Mouse (Mus musculus) megakaryocyte, embryonic 14.5 days (primary cell): ENCODE measurements around the gene Scnn1a. TPM values are rescaled to one million over a fixed set of nuclear protein-coding genes. Genes with fewer than 3 reads are reported as not detected.

ENCODE experiments used
- H3K27me3 ChIP-seq: replicated peaks from 2 replicates; pipeline ENCODE3; 2012; ENCODE audit warnings: inconsistent platforms
- H3K36me3 ChIP-seq: replicated peaks from 2 replicates; pipeline ENCODE3; 2012; ENCODE audit warnings: low read length, inconsistent platforms, mixed read lengths
- H3K4me1 ChIP-seq: 2 replicates; pipeline ENCODE4 v1.6.1; 2012; ENCODE audit warnings: inconsistent platforms
- H3K4me3 ChIP-seq: replicated peaks from 2 replicates; pipeline ENCODE3; 2012; ENCODE audit warnings: moderate library complexity, mild to moderate bottlenecking, inconsistent platforms
- H3K9me3 ChIP-seq: 2 replicates; pipeline ENCODE4 v1.6.1; 2012; ENCODE audit warnings: inconsistent platforms
- FLI1 ChIP-seq: IDR thresholded peaks from 2 replicates; pipeline ENCODE4 v1.6.1; 2012; ENCODE audit warnings: low read length, inconsistent platforms, mixed read lengths
- GATA1 ChIP-seq: IDR thresholded peaks from 3 replicates; pipeline ENCODE4 v1.6.1; 2012; ENCODE audit warnings: mixed read lengths, low read length, inconsistent platforms, borderline replicate concordance
- polyA plus RNA-seq: library from polyadenylated mRNA; stranded (reverse); fragments of >175 nt; gene quantifications from 2 replicates; pipeline ENCODE4 v1.2.3, GENCODE M21; 2012; ENCODE audit warnings: low replicate concordance; ENCODE audit not compliant: insufficient read depth

The Scnn1a gene
- polyA plus RNA-seq, 1 experiment, result 0.39 TPM

GRCm38 (mm10) chr6:125319919-125320296, 551 bp upstream of the Scnn1a start:
- H3K9me3 ChIP-seq, result no peaks in the 10 kb centered on the region
- H3K36me3 ChIP-seq, result no peaks in the 10 kb centered on the region
- H3K4me3 ChIP-seq, result no peak overlapping the region
- TF ChIP-seq GATA1 (no peak), FLI1 (no peak)
- H3K27me3 ChIP-seq, result peaks cover 79% of the 10 kb centered on the region
- H3K4me1 ChIP-seq, result peaks cover 9% of the 10 kb centered on the region

- Histone ChIP-seq H3K36me3 (no peaks in the 10 kb centered on the region), H3K4me1 (peaks cover 16% of the 10 kb centered on the region), H3K27me3 (peaks cover 79% of the 10 kb centered on the region), H3K9me3 (no peaks in the 10 kb centered on the region), H3K4me3 (peak overlapping the region; percentile 40)
- TF ChIP-seq FLI1 (no peak), GATA1 (no peak)
Observed at GRCm38 (mm10) chr6:125321114-125321855, 826 bp downstream of the Scnn1a start.

- H3K27me3 ChIP-seq, result peaks cover 84% of the 10 kb centered on the region
- H3K36me3 ChIP-seq, result no peaks in the 10 kb centered on the region
- TF ChIP-seq FLI1 (no peak), GATA1 (no peak)
- no peak overlapping the region for H3K4me3 ChIP-seq
- H3K4me1 ChIP-seq, result peaks cover 16% of the 10 kb centered on the region
- no peaks in the 10 kb centered on the region for H3K9me3 ChIP-seq
Observed at GRCm38 (mm10) chr6:125322794-125323193, 2.3 kb downstream of the Scnn1a start.

GRCm38 (mm10) chr6:125323547-125323946, 3.1 kb downstream of the Scnn1a start:
- Histone ChIP-seq H3K36me3 (no peaks in the 10 kb centered on the region), H3K4me1 (peaks cover 16% of the 10 kb centered on the region), H3K27me3 (peaks cover 81% of the 10 kb centered on the region), H3K4me3 (no peak overlapping the region), H3K9me3 (no peaks in the 10 kb centered on the region)
- TF ChIP-seq GATA1 (no peak), FLI1 (no peak)

GRCm38 (mm10) chr6:125325337-125325736, 4.9 kb downstream of the Scnn1a start:
- TF ChIP-seq GATA1, result no peak
- TF ChIP-seq FLI1, result no peak
- Histone ChIP-seq H3K4me3 (no peak overlapping the region), H3K27me3 (peaks cover 70% of the 10 kb centered on the region), H3K9me3 (no peaks in the 10 kb centered on the region), H3K36me3 (no peaks in the 10 kb centered on the region), H3K4me1 (peaks cover 16% of the 10 kb centered on the region)

- Histone ChIP-seq H3K36me3 (no peaks in the 10 kb centered on the region), H3K27me3 (peaks cover 63% of the 10 kb centered on the region), H3K9me3 (no peaks in the 10 kb centered on the region), H3K4me3 (no peak overlapping the region), H3K4me1 (peaks cover 32% of the 10 kb centered on the region)
- TF ChIP-seq GATA1 (no peak), FLI1 (no peak)
Observed at GRCm38 (mm10) chr6:125328243-125328642, 7.8 kb downstream of the Scnn1a start.

GRCm38 (mm10) chr6:125330626-125331326, 10.3 kb downstream of the Scnn1a start:
- peaks cover 53% of the 10 kb centered on the region for H3K27me3 ChIP-seq
- no peak for TF ChIP-seq GATA1
- TF ChIP-seq FLI1, result no peak
- peaks cover 27% of the 10 kb centered on the region for H3K4me1 ChIP-seq
- H3K9me3 ChIP-seq, result no peaks in the 10 kb centered on the region
- H3K36me3 ChIP-seq, result no peaks in the 10 kb centered on the region
- peak overlapping the region; percentile 90 for H3K4me3 ChIP-seq

- Histone ChIP-seq H3K4me1 (peaks cover 27% of the 10 kb centered on the region), H3K4me3 (no peak overlapping the region), H3K36me3 (no peaks in the 10 kb centered on the region), H3K27me3 (peaks cover 53% of the 10 kb centered on the region), H3K9me3 (no peaks in the 10 kb centered on the region)
- no peak for TF ChIP-seq FLI1
- TF ChIP-seq GATA1, result no peak
Observed at GRCm38 (mm10) chr6:125333112-125333899, 12.8 kb downstream of the Scnn1a start.

- H3K4me1 ChIP-seq, result peaks cover 36% of the 10 kb centered on the region
- H3K4me3 ChIP-seq, result no peak overlapping the region
- TF ChIP-seq GATA1 (no peak), FLI1 (no peak)
- no peaks in the 10 kb centered on the region for H3K9me3 ChIP-seq
- H3K36me3 ChIP-seq, result no peaks in the 10 kb centered on the region
- H3K27me3 ChIP-seq, result peaks cover 61% of the 10 kb centered on the region
Observed at GRCm38 (mm10) chr6:125334356-125334755, 13.9 kb downstream of the Scnn1a start.
